8 mouse cellular contexts compared by ENCODE assay signal in genomic region chr17:26938731-26939130, GRCm38 (mm10). TPM values are rescaled to one million over a fixed set of nuclear protein-coding genes. Genes with fewer than 3 reads are reported as not detected.
DNase-seq lines count a peak whose midpoint lies in the region; ATAC-seq and TF ChIP-seq lines count a peak whose summit lies in the region.

No protein-coding gene starts in this region.

- peak overlapping the region; percentile 69 for H3K9ac ChIP-seq in kidney, postnatal 0 days (ENCODE audit: low read depth, low read length)
- peak overlapping the region; percentile 74 for H3K9ac ChIP-seq in liver, postnatal 0 days (replicated peaks)

- peaks cover 9% of the 10 kb centered on the region for H3K36me3 ChIP-seq in kidney, postnatal 0 days (ENCODE audit: insufficient read depth, low read length)
- H3K36me3 ChIP-seq in liver, postnatal 0 days (replicated peaks; ENCODE audit: insufficient read depth, low read length): peaks cover 20% of the 10 kb centered on the region

- H3K4me3 ChIP-seq in kidney, postnatal 0 days (replicated peaks; ENCODE audit: low read depth, low read length): peak overlapping the region; percentile 66
- H3K4me3 ChIP-seq in liver, postnatal 0 days (ENCODE audit: low read depth, low read length): peak overlapping the region; percentile 69

- no peaks in the 10 kb centered on the region for H3K27me3 ChIP-seq in kidney, postnatal 0 days (ENCODE audit: insufficient read depth, low read length)
- H3K27me3 ChIP-seq in liver, postnatal 0 days (ENCODE audit: insufficient read depth, low read length): no peaks in the 10 kb centered on the region

- peak overlapping the region; percentile 93 for H3K27ac ChIP-seq in kidney, postnatal 0 days
- H3K27ac ChIP-seq in liver, postnatal 0 days (ENCODE audit: low read depth): peak overlapping the region; percentile 82

- peak overlapping the region; percentile 93 for H3K4me2 ChIP-seq in kidney, postnatal 0 days (ENCODE audit: low read length)
- peak overlapping the region; percentile 95 for H3K4me2 ChIP-seq in liver, postnatal 0 days (ENCODE audit: low read depth, low read length)

- WGBS in kidney, postnatal 0 days: under 1% methylated on average over 21 of the region's 22 CpGs
- under 1% methylated on average over 21 of the region's 22 CpGs for WGBS in liver, postnatal 0 days (ENCODE audit: insufficient replicate concordance)

- peaks cover 24% of the 10 kb centered on the region for H3K4me1 ChIP-seq in kidney, postnatal 0 days (replicated peaks; ENCODE audit: insufficient read depth, low read length)
- H3K4me1 ChIP-seq in liver, postnatal 0 days (ENCODE audit: insufficient read depth): peaks cover 29% of the 10 kb centered on the region

- ATAC-seq in kidney, postnatal 0 days (replicated peaks; ENCODE audit: low FRiP score, low read depth): no peak
- 0 out of 2 replicates have a peak, but pooled peaks have one; percentile 0 for ATAC-seq in liver, postnatal 0 days

- no peak for TF ChIP-seq CTCF in kidney, postnatal 0 days (IDR thresholded peaks at IDR 0.05; ENCODE audit: low read depth)
- no peak for TF ChIP-seq CTCF in liver, postnatal 0 days (IDR thresholded peaks at IDR 0.05; ENCODE audit: low read depth)

- H3K9me3 ChIP-seq in kidney, postnatal 0 days (replicated peaks; ENCODE audit: low read length): no peaks in the 10 kb centered on the region
- no peaks in the 10 kb centered on the region for H3K9me3 ChIP-seq in liver, postnatal 0 days (ENCODE audit: low read length)

- TF ChIP-seq EP300 in liver, postnatal 0 days (IDR thresholded peaks at IDR 0.05; ENCODE audit: low read depth): no peak

- DNase-seq in kidney, postnatal 0 days (ENCODE audit: low spot score): no peak
- no peak for DNase-seq in kidney, adult 9 months
- peak; percentile 82 for DNase-seq in cerebellum, adult 9-11 months
- peak; percentile 39 for DNase-seq in heart, postnatal 4 days
- DNase-seq in liver, postnatal 0 days: no peak
- no peak for DNase-seq in urinary bladder, adult 18-20 months (ENCODE audit: low spot score in 2 of 2)
- DNase-seq in left cerebral cortex, adult 18-20 months (ENCODE audit: low spot score in 2 of 2): no peak
- no peak for DNase-seq in retina, embryonic 14.5 days (ENCODE audit: low spot score)

RNA-seq across cellular contexts. Expression of gene Cuta, which starts 0.6 kb away (rescaled TPM):
- 226 and 227 TPM in 2 replicates for polyA plus RNA-seq in kidney, postnatal 0 days (2015; fragmentation: Nextera tagmentation; extraction: Ambion mirVana)
- total RNA-seq in heart, postnatal 4 days (2021): 100 to 1,000 TPM in 1 of 2 experiments, 10 to 100 TPM in 1; 97.2 to 106 TPM
- polyA plus RNA-seq in liver, postnatal 0 days (2015; fragmentation: Nextera tagmentation; extraction: Ambion mirVana): 83.4 and 87.1 TPM in 2 replicates
- total RNA-seq in left cerebral cortex, adult 18-20 months (2021): 100 to 1,000 TPM in 1 of 2 experiments, 10 to 100 TPM in 1; 97.8 to 103 TPM

RNA-seq across cellular contexts. Expression of gene Syngap1, which starts 2.3 kb away (rescaled TPM):
- 0.78 and 0.99 TPM in 2 replicates for polyA plus RNA-seq in kidney, postnatal 0 days (2015; fragmentation: Nextera tagmentation; extraction: Ambion mirVana)
- 10 to 100 TPM; 12.6 to 13.4 TPM for total RNA-seq in heart, postnatal 4 days (2021)
- polyA plus RNA-seq in liver, postnatal 0 days (2015; fragmentation: Nextera tagmentation; extraction: Ambion mirVana): 0.19 and 0.33 TPM in 2 replicates
- total RNA-seq in left cerebral cortex, adult 18-20 months (2021): 100 to 1,000 TPM; 348 to 362 TPM

RNA-seq across cellular contexts. Expression of gene Phf1, which starts 5.9 kb away (rescaled TPM):
- 8.8 and 9.8 TPM in 2 replicates for polyA plus RNA-seq in kidney, postnatal 0 days (2015; fragmentation: Nextera tagmentation; extraction: Ambion mirVana)
- 1 to 10 TPM; 9.9 to 10.0 TPM for total RNA-seq in heart, postnatal 4 days (2021)
- polyA plus RNA-seq in liver, postnatal 0 days (2015; fragmentation: Nextera tagmentation; extraction: Ambion mirVana): 2.5 and 2.7 TPM in 2 replicates
- total RNA-seq in left cerebral cortex, adult 18-20 months (2021): 10 to 100 TPM; 39.5 to 46.7 TPM

RNA-seq across cellular contexts. Expression of gene Kifc5b, which starts 21.8 kb away (rescaled TPM):
- polyA plus RNA-seq in kidney, postnatal 0 days (2015; fragmentation: Nextera tagmentation; extraction: Ambion mirVana): 1.3 and 1.8 TPM in 2 replicates
- total RNA-seq in heart, postnatal 4 days (2021): 10 to 100 TPM; 15.0 to 15.2 TPM
- 1.6 and 2.7 TPM in 2 replicates for polyA plus RNA-seq in liver, postnatal 0 days (2015; fragmentation: Nextera tagmentation; extraction: Ambion mirVana)
- total RNA-seq in left cerebral cortex, adult 18-20 months (2021): 1 to 10 TPM; 3.4 to 3.7 TPM

RNA-seq across cellular contexts. Expression of gene Zbtb9, which starts 34.2 kb away (rescaled TPM):
- polyA plus RNA-seq in kidney, postnatal 0 days (2015; fragmentation: Nextera tagmentation; extraction: Ambion mirVana): 11.1 and 12.1 TPM in 2 replicates
- total RNA-seq in heart, postnatal 4 days (2021): 1 to 10 TPM; 3.9 to 5.5 TPM
- polyA plus RNA-seq in liver, postnatal 0 days (2015; fragmentation: Nextera tagmentation; extraction: Ambion mirVana): 3.3 and 4.4 TPM in 2 replicates
- total RNA-seq in left cerebral cortex, adult 18-20 months (2021): 10 to 100 TPM; 16.2 to 16.4 TPM

Comparison
In these comparisons a context has a peak if more than half of its experiments do, and no peak if none do; other contexts are left out.
1. DNase-seq: peak in cerebellum, adult 9-11 months (single experiment) and heart, postnatal 4 days (single experiment); none in kidney, postnatal 0 days (single experiment), kidney, adult 9 months (single experiment), liver, postnatal 0 days (single experiment), urinary bladder, adult 18-20 months (0 of 2), left cerebral cortex, adult 18-20 months (0 of 2) and retina, embryonic 14.5 days (single experiment).
2. RNA of gene Syngap1, which starts 2.3 kb away (total RNA-seq): 348 to 362 TPM in left cerebral cortex, adult 18-20 months; 12.6 to 13.4 TPM in heart, postnatal 4 days; every median in the first group is over 10 times any median in the second.